Mouse (Mus musculus): ENCODE results near the gene Lhb.

Gene Lhb

DNA sequence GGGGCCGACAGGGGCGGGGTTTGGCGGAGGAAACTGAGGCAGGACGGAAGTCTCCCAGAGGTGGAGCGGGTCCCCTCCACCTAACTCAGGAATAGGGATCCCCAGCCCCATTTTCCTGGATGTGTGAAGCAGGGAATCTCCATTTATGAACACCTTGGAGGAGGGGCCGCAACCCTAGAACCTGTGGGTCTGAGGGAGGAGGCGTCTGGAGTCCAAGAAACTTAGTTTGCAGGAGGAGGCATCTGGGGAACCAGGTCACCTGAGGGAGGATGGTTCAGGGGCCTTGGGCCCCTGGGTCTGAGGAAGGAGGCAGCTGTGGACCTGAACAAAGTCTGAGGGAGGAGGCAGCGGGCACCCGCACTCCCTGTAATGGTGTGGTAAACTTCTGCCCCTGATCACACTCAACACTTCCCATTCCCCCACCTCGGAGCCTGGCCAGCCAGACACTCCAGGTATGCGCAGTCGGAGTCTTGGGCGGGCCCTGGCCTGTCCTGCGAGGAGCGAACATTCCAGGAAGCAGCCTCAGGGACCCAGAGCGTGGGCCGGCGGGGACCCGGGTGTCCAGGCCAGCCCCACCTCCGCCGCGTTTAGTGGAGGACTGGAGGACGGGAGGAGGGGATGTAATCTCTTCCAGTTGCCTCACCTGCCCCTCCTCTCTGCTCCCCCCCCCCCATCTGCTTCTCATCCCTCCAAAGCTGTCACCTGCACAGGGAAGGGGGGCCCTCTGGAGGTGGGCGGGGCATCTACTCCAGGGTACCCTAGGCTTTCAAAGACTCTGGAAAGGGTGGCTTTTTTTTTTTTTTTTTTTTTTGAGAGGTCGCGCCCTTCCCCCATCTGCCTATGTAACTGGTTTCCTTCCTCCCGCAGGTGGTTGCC is 6.5 kb upstream of the Lhb start:
- no peak for DNase-seq

GRCm38 (mm10) chr7:45414740-45415224 is 5.8 kb upstream of the Lhb start:
- DNase-seq: no peak

- no peak for DNase-seq
Observed at GRCm38 (mm10) chr7:45415636-45416035, 5.0 kb upstream of the Lhb start.

GRCm38 (mm10) chr7:45417962-45418492 is 2.6 kb upstream of the Lhb start:
- DNase-seq: no peak

DNA sequence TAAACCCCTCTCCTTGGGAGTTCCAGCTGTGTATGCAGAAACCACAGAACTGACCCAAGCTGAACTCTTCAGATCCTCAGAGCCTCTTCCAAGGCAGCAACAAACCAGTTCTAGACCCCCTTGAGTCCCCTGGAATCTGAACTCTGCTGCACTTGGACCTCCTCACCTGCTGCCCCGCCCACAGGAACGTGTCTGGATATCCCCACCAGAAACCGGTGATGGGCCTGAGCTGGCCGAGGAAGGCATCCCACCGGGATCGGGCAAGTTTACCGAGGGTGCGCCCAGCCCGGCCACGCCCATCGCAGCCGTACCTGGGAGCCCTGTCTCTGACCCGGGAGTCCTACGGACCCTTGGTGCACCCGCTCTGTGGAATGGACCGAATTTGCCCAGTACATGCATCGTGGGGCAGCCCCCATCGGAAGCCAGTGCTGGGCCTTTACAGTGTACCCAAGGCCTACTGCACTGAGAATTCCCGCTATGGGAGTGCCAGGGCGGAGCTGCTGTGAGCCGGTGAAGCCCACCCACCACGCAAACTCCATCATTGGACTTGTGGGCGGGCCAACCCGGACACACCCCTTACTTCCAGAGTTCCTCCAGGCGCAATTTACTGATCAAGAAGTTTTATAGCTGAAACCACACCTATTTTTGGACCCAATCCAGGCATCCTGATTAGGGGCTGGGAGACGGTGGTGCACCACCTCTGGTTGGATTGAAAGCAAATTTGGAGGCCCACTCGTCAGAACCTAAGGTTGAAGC is 583 bp upstream of the Lhb start:
- DNase-seq: no peak

GRCm38 (mm10) chr7:45421194-45421593 is 574 bp downstream of the Lhb start:
- DNase-seq: no peak

- DNase-seq: no peak
Observed at GRCm38 (mm10) chr7:45426556-45426955, 5.9 kb downstream of the Lhb start.

DNA sequence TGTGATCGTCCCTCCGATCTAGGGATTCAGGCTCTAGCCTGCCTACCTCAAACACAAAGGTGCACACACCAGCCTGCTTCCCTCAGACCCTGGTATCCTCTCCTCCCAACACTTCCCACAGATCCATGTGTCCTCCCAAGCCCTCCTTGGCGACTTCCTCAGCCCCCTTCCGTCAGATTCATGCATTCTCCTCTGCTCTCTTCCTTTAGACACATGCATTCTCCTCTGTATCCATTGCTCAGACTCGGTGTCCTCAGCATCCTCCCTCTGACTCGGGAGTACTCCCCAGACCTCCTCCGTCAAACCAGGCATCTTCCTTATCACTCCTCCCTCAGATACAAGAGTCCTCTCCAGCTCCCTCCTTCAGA is 13.2 kb downstream of the Lhb start:
- no peak for DNase-seq

- DNase-seq: peak; percentile 100
Observed at GRCm38 (mm10) chr7:45434203-45435015, 13.8 kb downstream of the Lhb start, which contains the start of gene Gys1. Gene Gys1, plus strand, starts transcription at chr7:45434844.

DNA sequence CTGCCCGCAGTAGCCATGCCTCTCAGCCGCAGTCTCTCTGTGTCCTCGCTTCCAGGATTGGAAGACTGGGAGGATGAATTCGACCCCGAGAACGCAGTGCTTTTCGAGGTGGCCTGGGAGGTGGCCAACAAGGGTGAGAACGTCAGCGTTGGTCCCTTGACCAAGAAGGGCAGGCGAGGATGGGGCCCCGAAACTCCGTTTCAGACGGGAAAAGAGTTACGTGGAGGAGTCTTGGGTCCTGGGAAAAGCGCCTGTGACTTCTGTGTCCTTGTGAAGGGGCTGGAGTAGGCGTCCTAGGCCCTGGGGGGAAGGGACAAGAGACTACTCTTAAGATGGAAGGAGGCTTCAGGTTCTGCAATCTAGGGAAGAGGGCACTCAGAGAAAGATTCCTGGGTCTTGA is 14.4 kb downstream of the Lhb start:
- DNase-seq: no peak

- no peak for DNase-seq
Observed at GRCm38 (mm10) chr7:45436444-45436843, 15.8 kb downstream of the Lhb start.

- DNase-seq: no peak
Observed at GRCm38 (mm10) chr7:45437046-45437445, 16.4 kb downstream of the Lhb start.

DNA sequence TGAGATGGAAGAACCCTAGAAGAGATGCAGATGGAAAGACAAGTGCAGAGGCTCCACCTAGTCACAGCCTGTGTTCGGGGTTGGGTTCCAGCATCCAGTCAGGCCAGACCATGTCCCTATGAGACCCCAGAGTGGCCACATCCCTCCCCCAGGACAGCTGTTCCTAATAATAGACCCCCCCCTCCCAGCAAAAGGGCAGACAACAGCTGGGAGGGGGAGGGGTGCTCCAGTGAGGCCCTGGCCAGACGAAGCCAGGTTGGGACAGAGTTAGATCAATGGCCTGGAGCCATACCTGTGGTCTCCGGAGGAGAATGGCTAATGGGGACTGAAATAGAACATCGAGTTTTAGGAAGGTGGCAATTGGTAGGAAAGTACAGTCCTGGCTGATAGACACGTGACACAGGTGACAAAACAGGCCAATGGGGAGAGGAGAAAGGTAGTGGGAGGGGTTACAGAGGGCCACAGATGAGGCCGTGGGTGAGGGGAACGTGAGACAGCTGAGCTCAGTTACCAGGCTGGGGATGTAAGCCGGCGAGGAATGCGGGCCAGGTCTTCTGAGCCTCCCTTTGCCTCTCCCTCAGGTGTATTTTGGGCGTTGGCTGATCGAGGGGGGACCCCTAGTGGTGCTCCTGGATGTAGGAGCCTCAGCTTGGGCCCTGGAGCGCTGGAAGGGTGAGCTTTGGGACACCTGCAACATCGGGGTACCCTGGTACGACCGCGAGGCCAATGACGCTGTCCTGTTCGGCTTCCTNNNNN is 17.1 kb downstream of the Lhb start, which contains the start of gene Ruvbl2:
Ruvbl2 (minus strand) TSS at position 576 of the 756 bp plus-strand sequence.
- DNase-seq: no peak

DNA sequence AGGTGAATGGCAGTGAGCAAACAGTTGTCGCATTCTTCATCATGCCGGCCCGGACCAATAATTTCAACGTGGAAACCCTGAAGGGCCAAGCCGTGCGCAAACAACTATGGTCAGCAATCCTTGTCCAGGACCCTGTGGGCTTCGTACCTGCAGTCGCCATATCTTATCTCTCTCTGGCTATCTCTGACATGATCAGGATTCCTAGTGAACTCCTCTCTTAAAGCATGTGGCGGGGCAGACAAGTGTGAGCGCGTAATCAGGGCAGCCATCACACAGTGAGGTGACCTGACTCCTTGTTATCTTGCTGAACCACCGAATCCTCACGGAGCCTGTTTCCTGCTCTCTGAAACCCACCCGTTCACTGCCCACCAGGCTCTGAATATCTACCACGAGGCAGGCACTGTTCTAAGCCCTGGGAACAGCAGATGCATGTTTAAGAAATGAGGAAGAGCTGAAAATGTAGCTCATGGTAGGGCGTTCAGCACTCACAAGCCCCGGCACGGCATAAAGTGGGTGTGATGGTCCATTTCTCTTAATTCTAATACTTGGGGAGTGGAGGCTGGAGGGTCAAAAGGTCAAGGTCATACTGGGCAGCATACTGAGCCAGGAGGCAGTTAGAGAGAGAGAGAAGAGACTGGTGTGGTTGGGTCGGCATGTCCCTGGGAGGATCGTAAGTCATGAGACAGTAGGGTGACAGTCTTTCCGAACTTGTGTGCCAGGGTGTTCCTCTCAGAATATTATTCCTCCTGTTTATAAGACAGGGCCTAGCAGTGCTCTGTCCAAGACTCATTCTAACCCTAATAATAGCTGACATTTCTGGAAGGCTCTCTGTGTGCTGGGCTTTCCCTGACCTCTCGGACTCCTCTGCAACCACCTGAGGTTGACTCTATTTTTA is 23.2 kb downstream of the Lhb start:
- DNase-seq: no peak

- DNase-seq: no peak
Observed at GRCm38 (mm10) chr7:45446589-45446988, 26.0 kb downstream of the Lhb start.

DNA sequence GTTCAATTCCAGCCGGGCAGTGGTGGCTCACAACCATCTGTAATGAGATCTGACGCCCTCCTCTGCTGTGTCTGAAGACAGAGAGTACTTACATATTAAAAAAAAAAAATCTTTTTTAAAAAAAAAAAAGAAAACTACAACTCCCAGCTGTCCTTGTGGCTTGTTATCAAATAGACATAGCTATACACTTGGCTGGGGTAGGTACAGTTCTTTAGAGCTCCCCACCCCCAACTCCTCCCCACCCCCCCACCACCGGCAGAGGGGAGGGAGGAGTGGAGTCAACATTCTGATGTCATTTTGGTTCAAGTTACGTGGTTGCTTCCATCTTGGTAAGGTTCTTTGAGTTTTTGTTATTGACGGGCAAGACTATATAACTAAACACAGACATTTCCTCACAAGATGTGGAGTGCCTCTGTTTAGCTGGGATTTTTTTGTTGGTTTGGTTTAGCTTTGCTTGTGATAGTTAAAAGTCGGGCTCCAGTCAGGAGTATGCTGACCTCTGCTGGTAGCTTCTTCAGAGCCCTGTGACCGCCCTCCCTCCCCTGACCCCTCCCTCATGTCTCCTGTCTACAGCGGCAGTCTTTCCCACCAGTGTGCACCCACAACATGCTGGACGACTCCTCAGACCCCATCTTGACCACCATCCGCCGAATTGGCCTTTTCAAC is 26.8 kb downstream of the Lhb start:
- peak; percentile 53 for DNase-seq

- no peak for DNase-seq
Observed at GRCm38 (mm10) chr7:45449974-45450373, 29.4 kb downstream of the Lhb start.

GRCm38 (mm10) chr7:45451344-45451982 is 30.8 kb downstream of the Lhb start:
- DNase-seq: peak; percentile 88

DNA sequence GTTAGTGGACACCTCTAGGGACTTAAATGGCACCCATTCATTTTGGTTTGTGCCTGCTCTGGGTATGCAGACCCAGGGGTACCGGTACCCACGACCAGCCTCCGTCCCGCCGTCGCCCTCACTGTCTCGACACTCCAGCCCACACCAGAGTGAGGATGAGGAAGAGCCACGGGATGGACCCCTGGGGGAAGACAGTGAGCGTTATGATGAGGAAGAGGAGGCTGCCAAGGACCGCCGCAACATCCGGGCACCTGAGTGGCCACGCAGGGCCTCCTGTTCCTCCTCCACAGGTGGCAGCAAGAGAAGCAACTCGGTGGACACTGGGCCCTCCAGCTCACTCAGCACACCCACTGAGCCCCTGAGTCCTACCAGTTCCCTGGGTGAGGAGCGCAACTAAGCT is 34.4 kb downstream of the Lhb start:
- DNase-seq: no peak
